Mouse (Mus musculus) olfactory bulb, adult 2 months (tissue): ENCODE measurements around the gene Olfr1132.

Source experiments
- CTCF ChIP-seq: fragments of 200-500 bp; IDR thresholded peaks from 2 replicates; pipeline ENCODE4 v1.5.1; 2012; ENCODE audit warnings: low read depth, mild to moderate bottlenecking, low read length, moderate library complexity; ENCODE audit not compliant: insufficient read depth
- POLR2A ChIP-seq: fragments of 200-500 bp; IDR thresholded peaks from 2 replicates; pipeline ENCODE4 v1.6.1; 2012; ENCODE audit warnings: mild to moderate bottlenecking, low read depth, low read length, moderate library complexity; ENCODE audit not compliant: insufficient read depth

GRCm38 (mm10) chr2:87658360-87658759 is 21.0 kb upstream of the Olfr1132 start, which contains the start of gene Olfr1134:
- TF ChIP-seq CTCF, result no peak
- no peak for TF ChIP-seq POLR2A
